Mouse (Mus musculus): Measurements from ENCODE around the gene Fam222a.

The Fam222a gene

GRCm38 (mm10) chr5:114560533-114560936 lies 7.3 kb upstream of the Fam222a start:
- DNase-seq: peak; percentile 73

- no peak for DNase-seq
Measured at GRCm38 (mm10) chr5:114560965-114561364, 6.9 kb upstream of the Fam222a start.

GRCm38 (mm10) chr5:114563994-114564393 lies 3.8 kb upstream of the Fam222a start:
- DNase-seq: no peak

- peak; percentile 44 for DNase-seq
Measured at GRCm38 (mm10) chr5:114565305-114565704, 2.5 kb upstream of the Fam222a start.

- no peak for DNase-seq
Measured at GRCm38 (mm10) chr5:114565751-114566150, 2.1 kb upstream of the Fam222a start.

- DNase-seq: no peak
Measured at GRCm38 (mm10) chr5:114566461-114566860, 1.4 kb upstream of the Fam222a start.

- peak; percentile 99 for DNase-seq
Measured at GRCm38 (mm10) chr5:114567075-114567517, 720 bp upstream of the Fam222a start.

GRCm38 (mm10) chr5:114568818-114569217 lies 1.0 kb downstream of the Fam222a start:
- DNase-seq: peak; percentile 62

- DNase-seq: peak; percentile 56
Measured at GRCm38 (mm10) chr5:114569918-114570670, 2.3 kb downstream of the Fam222a start.

- peak; percentile 43 for DNase-seq
Measured at GRCm38 (mm10) chr5:114570791-114571450, 3.1 kb downstream of the Fam222a start.

GRCm38 (mm10) chr5:114571451-114572030 lies 3.7 kb downstream of the Fam222a start:
- peak; percentile 91 for DNase-seq

GRCm38 (mm10) chr5:114572997-114573396 lies 5.2 kb downstream of the Fam222a start:
- peak; percentile 79 for DNase-seq

- DNase-seq: peak; percentile 12
Measured at GRCm38 (mm10) chr5:114573920-114574628, 6.3 kb downstream of the Fam222a start.

- peak; percentile 49 for DNase-seq
Measured at GRCm38 (mm10) chr5:114575010-114575409, 7.2 kb downstream of the Fam222a start.

GRCm38 (mm10) chr5:114575530-114575929 lies 7.7 kb downstream of the Fam222a start:
- DNase-seq: peak; percentile 4

GRCm38 (mm10) chr5:114575986-114576605 lies 8.3 kb downstream of the Fam222a start:
- peak; percentile 57 for DNase-seq

- DNase-seq: peak; percentile 94
Measured at GRCm38 (mm10) chr5:114578361-114578760, 10.5 kb downstream of the Fam222a start.

- DNase-seq: peak; percentile 96
Measured at GRCm38 (mm10) chr5:114579714-114580357, 12.0 kb downstream of the Fam222a start.

GRCm38 (mm10) chr5:114581486-114581885 lies 13.7 kb downstream of the Fam222a start:
- peak; percentile 56 for DNase-seq

GRCm38 (mm10) chr5:114583046-114583445 lies 15.2 kb downstream of the Fam222a start:
- DNase-seq: peak; percentile 71

GRCm38 (mm10) chr5:114583490-114584175 lies 15.8 kb downstream of the Fam222a start:
- peak; percentile 9 for DNase-seq

Measured in retina, postnatal 1 day (tissue).